Mouse (Mus musculus): Measurements from ENCODE around the gene Wdr60. TPM values are rescaled to one million over a fixed set of nuclear protein-coding genes. Genes with fewer than 3 reads are reported as not detected.

Gene Wdr60
- polyA plus RNA-seq, 2 experiments from 2014 or later = 0.38 to 0.75 TPM

DNA sequence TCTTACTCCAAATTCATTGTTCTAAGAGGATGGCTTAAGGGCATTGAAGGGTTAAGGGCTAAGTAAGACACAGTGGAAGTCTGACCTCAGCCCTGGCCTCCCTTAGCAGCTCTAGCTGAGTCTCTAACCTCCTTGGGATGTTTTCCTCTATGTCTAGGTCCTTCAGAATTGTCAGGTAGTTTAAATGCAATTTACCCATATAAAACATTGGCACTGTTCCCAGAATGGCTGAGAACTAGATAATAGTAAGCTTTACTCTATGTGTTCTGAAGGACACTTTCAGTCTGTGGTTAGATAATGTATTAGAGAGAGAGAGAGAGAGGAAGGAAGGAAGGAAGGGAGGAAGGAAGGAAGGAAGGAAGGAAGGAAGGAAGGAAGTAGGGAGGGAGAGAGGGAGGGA, 80.4 kb downstream of the Wdr60 start:
- no peak for ATAC-seq

DNA sequence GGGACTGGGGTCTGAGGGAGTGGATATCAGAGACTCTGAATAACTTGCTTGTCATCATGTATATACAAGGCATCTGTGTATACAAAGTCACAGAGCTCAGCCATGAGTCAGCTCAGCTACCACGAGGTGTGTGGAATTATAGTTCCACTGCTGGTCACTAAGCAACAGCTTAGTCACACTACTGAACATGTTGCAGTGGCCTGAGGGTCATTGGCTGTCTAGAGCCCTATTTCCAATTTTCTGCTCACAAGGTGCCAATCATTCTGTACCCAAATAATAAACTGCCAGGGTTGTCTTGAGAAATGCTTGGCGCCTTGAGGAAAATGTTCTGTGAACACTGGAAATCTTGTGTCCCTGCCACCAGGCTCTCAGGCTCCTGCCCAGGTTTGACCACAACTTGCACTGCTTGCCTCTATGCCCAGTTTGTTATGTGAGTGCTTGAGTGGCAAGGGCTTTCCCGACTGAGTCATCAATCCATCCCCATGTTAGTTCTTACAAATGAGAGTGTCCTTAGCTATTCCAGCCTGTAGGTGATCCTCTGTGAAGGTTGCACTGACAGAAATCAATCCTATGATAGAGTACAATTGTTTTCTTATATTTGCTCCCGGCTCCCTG, 81.3 kb downstream of the Wdr60 start:
- ATAC-seq = no peak

DNA sequence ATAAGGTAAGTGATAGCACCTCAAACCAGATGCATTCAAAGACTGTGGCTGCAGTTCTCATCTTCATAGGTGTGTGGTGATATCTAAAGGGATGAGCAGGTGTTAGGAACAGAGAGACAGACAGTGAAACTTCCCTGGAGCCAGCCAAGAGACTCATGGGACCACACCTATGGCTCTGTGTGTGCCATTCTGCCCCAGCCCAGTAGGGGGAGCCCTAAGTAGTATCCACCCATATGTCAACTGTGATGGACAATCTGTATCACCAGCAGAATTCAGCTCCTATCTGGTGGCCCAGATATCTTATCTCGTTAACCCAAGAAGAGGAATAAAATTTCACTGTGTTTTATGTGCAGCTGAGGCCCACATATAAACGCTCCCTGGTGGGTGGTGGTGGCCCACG, 85.9 kb downstream of the Wdr60 start:
- ATAC-seq = no peak

DNA sequence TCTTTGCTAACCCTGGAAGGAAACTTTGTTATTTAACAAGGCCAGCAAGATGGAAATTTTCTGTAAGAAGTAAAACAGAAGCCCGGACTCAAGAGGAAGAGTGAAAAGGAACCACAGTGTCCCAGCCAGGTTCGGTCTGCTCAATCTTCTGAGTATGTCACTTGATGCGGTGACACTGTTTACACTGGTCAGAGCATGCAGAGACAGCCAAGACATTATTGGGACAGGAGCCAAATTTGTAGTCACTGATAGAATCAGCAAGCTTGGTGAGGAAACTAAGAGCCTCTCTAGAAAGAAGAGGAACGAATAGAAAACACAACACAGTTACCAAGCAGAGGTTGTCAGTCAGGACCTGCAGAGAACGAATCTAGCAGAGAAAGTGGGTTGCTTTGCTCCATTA, 93.2 kb downstream of the Wdr60 start:
- no peak for ATAC-seq

DNA sequence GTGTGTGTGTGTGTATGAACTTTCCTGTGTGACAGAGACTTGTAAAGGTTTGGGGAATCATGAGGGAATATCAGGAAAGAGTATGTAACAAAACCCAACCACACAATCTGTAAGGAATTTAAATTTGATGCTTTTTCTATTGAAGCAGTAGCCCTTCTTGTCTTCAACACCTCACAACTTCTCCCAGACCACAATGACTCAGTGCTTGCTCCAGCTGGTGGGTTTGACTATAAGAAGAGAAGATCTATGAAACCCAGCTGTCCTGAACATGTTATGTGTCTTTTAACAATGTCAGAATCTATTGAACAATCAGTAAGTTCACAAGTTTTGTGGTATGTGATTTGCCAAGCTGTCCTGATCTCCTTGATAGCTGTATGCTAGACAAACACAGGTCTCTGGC, 97.5 kb downstream of the Wdr60 start:
- ATAC-seq = no peak

DNA sequence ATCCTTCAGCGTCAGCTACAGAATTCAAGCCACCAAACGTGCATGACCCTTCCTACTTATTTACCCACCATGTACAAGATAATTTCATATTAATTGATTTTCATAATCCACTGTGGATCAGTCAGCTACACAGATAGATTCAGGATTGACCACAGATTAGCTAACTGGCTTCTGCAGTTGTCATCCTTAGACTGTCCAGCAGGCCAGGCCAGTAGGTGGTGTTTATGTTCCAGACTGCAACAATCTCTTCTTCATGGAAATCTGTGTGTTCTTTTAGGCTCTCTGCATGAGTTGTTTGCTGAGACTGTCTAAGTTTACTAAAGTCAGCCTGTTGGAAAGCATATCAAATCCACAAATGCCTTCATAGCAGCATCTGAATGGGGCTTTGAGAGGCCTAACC, 103.1 kb downstream of the Wdr60 start:
- no peak for ATAC-seq

DNA sequence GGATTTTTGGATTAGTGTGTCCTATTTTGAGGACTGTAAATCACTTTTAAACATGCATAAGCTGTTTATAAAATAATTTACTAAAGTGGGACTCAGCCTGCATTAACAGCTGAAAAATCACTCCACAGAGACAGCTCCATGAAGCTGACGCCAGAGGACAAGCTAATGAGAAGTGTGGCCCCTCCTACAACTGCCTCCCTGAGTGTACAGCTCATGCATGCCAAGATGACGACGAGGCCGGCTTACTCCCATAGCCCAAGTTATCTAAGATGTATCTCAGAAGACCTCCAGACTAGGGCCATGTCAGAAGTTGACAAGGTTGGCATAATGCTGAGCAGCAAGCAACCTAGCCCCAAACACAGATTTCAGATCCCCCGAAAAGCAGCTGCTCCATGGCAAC, 103.6 kb downstream of the Wdr60 start:
- no peak for ATAC-seq

DNA sequence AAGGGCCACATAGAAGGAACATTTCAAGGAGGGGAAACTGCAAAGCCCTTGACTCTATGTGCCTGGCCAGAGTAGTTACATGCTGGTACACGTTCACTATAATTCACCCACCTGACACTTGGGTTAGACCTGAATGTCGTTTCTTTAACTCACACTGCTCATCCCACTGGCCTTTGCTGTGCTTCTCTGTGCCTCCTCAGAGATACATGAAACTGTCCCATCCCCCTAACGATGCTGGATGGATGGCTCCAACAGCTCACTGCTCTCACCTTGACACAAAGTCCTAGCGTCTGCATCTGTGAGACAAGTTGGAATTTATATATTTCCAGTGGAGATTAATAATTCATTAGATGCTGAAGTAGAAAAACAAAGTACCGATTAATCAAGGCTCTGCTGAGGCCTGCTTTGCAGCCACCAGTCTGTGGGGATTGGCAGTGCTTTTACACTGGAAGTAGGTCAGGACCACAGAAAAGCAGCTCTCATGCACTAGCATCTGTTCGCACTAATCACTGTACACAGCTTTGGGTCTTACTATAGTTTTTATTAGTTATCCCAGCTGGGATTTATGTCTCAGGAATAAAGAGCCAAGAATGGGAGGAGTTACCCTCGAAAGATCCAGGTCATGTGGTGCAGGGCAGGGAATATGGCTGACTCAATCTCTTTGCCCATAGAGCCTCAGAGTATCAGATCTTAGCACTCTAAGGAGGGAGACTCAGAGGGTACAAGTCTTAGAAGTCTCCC, 105.9 kb downstream of the Wdr60 start:
- no peak for ATAC-seq

Other genes starting within 250 kb of the Wdr60 start
- gene Zfp386, start 215.3 kb downstream of the Wdr60 start, polyA plus RNA-seq (2017; shearing (Covaris generic)) = 10 to 100 TPM; 52.8 to 59.0 TPM
- gene Vipr2, start 185.3 kb downstream of the Wdr60 start, polyA plus RNA-seq (2017; shearing (Covaris generic)) = under 1 TPM; 0.50 to 0.99 TPM
- gene Gm11027, start 12.4 kb upstream of the Wdr60 start, polyA plus RNA-seq (2017; shearing (Covaris generic)) = not detected
- gene Esyt2, start 18.2 kb upstream of the Wdr60 start, polyA plus RNA-seq (2017; shearing (Covaris generic)) = 10 to 100 TPM; 43.2 to 55.5 TPM
- gene Ncapg2, start 142.4 kb upstream of the Wdr60 start, polyA plus RNA-seq (2017; shearing (Covaris generic)) = 10 to 100 TPM; 14.7 to 19.4 TPM
- gene Ptprn2, start 222.7 kb upstream of the Wdr60 start, polyA plus RNA-seq (2017; shearing (Covaris generic)) = not detected

All from activated CD4-positive, CD25-positive, alpha-beta regulatory T cell, adult 4 months (primary cell).